Mouse (Mus musculus): ENCODE data around the gene Tmem198. TPM values are rescaled to one million over a fixed set of nuclear protein-coding genes. Genes with fewer than 3 reads are reported as not detected.

Gene Tmem198
- polyA plus RNA-seq, 1 experiment from 2014 or later: 34.0 TPM

DNA sequence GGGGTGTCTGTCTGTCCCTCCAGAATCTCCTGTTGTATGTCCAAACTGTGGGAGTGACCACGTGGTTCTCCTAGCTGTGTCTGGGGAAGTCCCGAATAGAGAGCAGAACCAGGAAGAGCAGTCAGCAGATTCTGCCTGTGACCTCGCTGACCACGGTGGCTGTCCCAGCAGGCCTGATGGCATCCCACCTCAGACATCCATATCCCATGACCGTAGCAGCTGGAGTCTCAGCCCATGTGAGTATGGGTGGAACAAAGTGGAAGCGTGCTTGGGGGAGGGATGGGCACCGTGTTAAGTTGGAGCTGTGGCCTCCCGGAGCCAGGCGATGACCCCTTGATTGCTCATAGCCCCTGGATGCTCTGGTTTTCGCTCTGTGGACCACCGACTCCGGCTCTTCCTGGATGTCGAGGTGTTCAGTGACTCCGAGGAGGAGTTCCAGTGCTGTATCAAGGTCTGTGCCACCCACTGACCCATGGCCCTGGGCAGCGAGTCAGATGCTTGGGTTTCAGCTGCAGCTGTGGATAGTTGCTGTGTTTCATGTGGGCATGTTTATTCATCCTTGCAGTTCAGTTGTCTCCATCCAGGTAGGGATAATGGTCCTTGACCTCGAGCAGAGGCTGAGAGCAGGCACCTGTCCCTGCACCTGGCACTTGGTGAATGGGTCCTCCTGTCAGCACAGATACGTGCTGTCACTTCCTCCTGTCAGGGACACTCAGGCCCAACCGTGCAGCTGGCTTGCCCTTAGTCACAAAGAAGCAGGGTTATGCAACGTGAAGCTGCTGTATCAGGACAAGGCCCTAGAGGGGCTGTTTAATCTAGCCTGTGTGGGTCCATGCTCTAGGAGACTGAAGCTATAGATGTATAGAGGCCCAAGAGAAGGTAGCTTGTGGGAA, 53.2 kb downstream of the Tmem198 start:
- no peaks in the 10 kb centered on the region for H3K27me3 ChIP-seq
- no peak overlapping the region for H3K27ac ChIP-seq
- no peak overlapping the region for H3K4me2 ChIP-seq
- WGBS: 92% methylated on average over 19 of the region's 19 CpGs
- no peaks in the 10 kb centered on the region for H3K9me3 ChIP-seq (replicated peaks)
- no peak overlapping the region for H3K4me3 ChIP-seq
- peaks cover 79% of the 10 kb centered on the region for H3K36me3 ChIP-seq (ENCODE audit: poor library complexity, severe bottlenecking)
- no peak overlapping the region for H3K9ac ChIP-seq
- no peaks in the 10 kb centered on the region for H3K4me1 ChIP-seq
- no peak for ATAC-seq

DNA sequence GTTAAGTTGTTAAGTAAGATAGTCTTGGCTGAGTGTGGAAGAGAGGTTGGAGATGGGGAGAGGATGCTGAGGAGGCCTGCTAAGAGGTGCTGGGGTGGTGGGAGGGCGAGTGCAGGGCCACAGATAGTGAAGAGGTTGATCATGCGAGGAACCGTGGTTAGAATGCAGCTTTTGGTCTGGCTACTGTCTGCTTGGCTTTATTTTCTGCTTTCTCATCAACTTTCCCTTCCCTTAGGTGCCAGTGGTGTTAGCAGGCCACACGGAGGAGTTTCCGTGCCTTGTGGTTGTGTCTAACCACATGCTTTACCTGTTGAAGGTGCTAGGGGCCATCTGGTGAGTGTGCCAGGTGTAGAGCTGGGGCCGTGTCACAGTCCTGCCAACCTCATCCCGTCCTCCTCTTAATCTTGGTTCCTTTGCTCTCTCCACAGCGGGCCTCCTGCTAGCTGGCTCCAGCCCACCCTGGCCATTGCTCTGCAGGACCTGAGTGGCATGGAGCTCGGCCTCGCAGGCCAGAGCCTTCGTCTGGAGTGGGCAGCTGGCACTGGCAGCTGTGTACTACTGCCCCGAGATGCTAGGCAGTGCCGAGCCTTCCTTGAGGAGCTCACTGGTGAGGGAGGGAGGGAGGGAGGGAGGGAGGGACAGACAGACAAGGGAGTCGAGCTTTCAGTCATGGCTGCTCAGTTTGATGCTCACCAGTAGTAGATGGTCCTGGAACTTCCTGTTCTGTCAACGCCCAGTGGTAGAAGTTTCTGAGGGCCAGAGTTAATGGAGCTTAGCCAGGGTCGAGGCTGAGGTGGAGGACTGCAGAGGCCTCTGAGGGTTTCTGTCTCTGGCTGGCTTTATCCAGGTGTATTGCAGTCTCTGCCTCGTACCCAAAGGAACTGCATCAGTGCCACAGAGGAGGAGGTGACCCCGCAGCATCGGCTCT, 54.3 kb downstream of the Tmem198 start:
- H3K4me1 ChIP-seq: no peaks in the 10 kb centered on the region
- H3K9me3 ChIP-seq (replicated peaks): no peaks in the 10 kb centered on the region
- H3K9ac ChIP-seq: no peak overlapping the region
- H3K36me3 ChIP-seq (ENCODE audit: poor library complexity, severe bottlenecking): peaks cover 76% of the 10 kb centered on the region
- H3K27ac ChIP-seq: no peak overlapping the region
- H3K27me3 ChIP-seq: no peaks in the 10 kb centered on the region
- 88% methylated on average over 19 of the region's 19 CpGs for WGBS
- H3K4me3 ChIP-seq: no peak overlapping the region
- H3K4me2 ChIP-seq: no peak overlapping the region
- no peak for ATAC-seq

Other genes starting within 250 kb of the Tmem198 start
- gene A630095N17Rik, start 247.4 kb upstream of the Tmem198 start, polyA plus RNA-seq (2015; fragmentation: Nextera tagmentation; extraction: Ambion mirVana): not detected in 2 replicates
- gene Dnajb2, start 243.1 kb upstream of the Tmem198 start, polyA plus RNA-seq (2015; fragmentation: Nextera tagmentation; extraction: Ambion mirVana): 40.0 and 41.7 TPM in 2 replicates
- gene Ptprn, start 215.0 kb upstream of the Tmem198 start, polyA plus RNA-seq (2015; fragmentation: Nextera tagmentation; extraction: Ambion mirVana): 4.5 and 6.5 TPM in 2 replicates
- gene Resp18, start 201.1 kb upstream of the Tmem198 start, polyA plus RNA-seq (2015; fragmentation: Nextera tagmentation; extraction: Ambion mirVana): 37.0 and 44.1 TPM in 2 replicates
- gene Dnpep, start 161.5 kb upstream of the Tmem198 start, polyA plus RNA-seq (2015; fragmentation: Nextera tagmentation; extraction: Ambion mirVana): 140 and 142 TPM in 2 replicates
- 0.81 and 1.1 TPM in 2 replicates for gene Des, start 119.2 kb upstream of the Tmem198 start, polyA plus RNA-seq (2015; fragmentation: Nextera tagmentation; extraction: Ambion mirVana)
- 7.6 and 9.0 TPM in 2 replicates for gene Speg, start 104.2 kb upstream of the Tmem198 start, polyA plus RNA-seq (2015; fragmentation: Nextera tagmentation; extraction: Ambion mirVana)
- gene Gmppa, start 43.6 kb upstream of the Tmem198 start, polyA plus RNA-seq (2015; fragmentation: Nextera tagmentation; extraction: Ambion mirVana): 53.7 and 62.7 TPM in 2 replicates
- gene Asic4, start 29.1 kb upstream of the Tmem198 start, polyA plus RNA-seq (2015; fragmentation: Nextera tagmentation; extraction: Ambion mirVana): 4.0 and 5.4 TPM in 2 replicates
- gene Chpf, start 225 bp upstream of the Tmem198 start, polyA plus RNA-seq (2015; fragmentation: Nextera tagmentation; extraction: Ambion mirVana): 16.9 and 18.6 TPM in 2 replicates
- gene Obsl1, start 26.9 kb downstream of the Tmem198 start, polyA plus RNA-seq (2015; fragmentation: Nextera tagmentation; extraction: Ambion mirVana): 15.5 and 17.2 TPM in 2 replicates
- gene Inha, start 27.5 kb downstream of the Tmem198 start, polyA plus RNA-seq (2015; fragmentation: Nextera tagmentation; extraction: Ambion mirVana): 5.8 and 8.0 TPM in 2 replicates
- 16.3 and 19.4 TPM in 2 replicates for gene Stk11ip, start 42.0 kb downstream of the Tmem198 start, polyA plus RNA-seq (2015; fragmentation: Nextera tagmentation; extraction: Ambion mirVana)
- 20.9 and 25.3 TPM in 2 replicates for gene Slc4a3, start 66.7 kb downstream of the Tmem198 start, polyA plus RNA-seq (2015; fragmentation: Nextera tagmentation; extraction: Ambion mirVana)

Data from forebrain, embryonic 13.5 days (tissue).